Mouse (Mus musculus): Measurements from ENCODE around the gene Phgr1. TPM values are rescaled to one million over a fixed set of nuclear protein-coding genes. Genes with fewer than 3 reads are reported as not detected.

Phgr1 gene
- polyA plus RNA-seq, 1 experiment, result 4.9 TPM

DNA sequence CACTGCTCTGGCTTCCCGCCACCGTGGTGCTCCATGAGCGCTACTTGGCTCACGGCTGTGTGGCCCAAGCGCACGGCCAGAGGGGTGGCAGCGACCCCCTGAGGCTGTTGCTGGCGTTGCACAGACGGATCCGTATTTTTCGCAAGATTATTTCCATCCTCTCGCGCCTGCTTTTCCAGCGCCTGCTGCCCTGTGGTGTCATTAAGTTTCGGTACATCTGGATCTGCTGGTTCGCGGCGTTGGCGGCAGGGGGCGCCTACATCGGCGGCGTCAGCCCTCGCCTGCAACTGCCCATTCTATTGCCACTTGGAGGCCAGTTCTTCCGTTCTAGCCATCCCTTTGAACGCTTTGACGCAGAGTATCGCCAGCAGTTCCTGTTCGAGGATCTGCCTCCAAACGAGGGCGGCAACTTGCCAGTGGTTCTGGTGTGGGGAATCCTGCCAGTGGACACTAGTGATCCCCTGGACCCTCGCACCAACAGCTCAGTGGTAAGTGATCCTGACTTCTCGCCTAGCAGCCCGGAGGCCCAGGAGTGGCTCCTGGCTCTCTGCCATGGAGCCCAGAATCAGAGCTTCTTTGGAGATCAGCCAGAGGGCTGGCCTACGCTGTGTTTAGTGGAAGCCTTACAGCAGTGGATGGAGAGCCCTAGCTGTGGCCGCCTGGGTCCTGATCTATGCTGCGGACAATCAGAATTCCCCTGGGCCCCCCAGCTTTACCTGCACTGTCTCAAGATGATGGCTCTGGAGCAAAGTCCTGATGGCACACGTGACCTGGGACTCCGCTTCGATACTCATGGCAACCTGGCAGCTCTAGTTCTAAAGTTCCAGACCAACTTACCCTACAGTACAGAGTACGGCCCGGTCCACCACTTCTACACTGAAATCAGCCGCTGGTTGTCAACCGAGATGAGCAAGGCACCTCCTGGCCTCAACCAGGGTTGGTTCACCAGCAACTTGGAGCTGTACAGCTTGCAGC is 18.3 kb downstream of the Phgr1 start:
- Histone ChIP-seq H3K4me1 (replicated peaks; ENCODE audit: control insufficient read depth, insufficient read depth, low read length) (no peaks in the 10 kb centered on the region), H3K4me3 (ENCODE audit: control insufficient read depth, insufficient read depth, low read length) (no peak overlapping the region), H3K36me3 (ENCODE audit: control insufficient read depth, insufficient read depth, low read length) (no peaks in the 10 kb centered on the region), H3K27me3 (ENCODE audit: control insufficient read depth, insufficient read depth, low read length) (no peaks in the 10 kb centered on the region), H3K27ac (ENCODE audit: control insufficient read depth, insufficient read depth, low read length) (no peak overlapping the region)
- 50% methylated on average over 44 of the region's 44 CpGs for WGBS
- DNase-seq, result peak; percentile 32
- TF ChIP-seq CTCF (IDR thresholded peaks at IDR 0.05; ENCODE audit: borderline replicate concordance, control insufficient read depth, extremely low read depth, insufficient read depth, low read length, poor library complexity) (peak; percentile 69; the same call in 1 of the 2 replicates), POLR2A (IDR thresholded peaks at IDR 0.05; ENCODE audit: control insufficient read depth, extremely low read depth, insufficient read depth, low read length, poor library complexity) (no peak)

DNA sequence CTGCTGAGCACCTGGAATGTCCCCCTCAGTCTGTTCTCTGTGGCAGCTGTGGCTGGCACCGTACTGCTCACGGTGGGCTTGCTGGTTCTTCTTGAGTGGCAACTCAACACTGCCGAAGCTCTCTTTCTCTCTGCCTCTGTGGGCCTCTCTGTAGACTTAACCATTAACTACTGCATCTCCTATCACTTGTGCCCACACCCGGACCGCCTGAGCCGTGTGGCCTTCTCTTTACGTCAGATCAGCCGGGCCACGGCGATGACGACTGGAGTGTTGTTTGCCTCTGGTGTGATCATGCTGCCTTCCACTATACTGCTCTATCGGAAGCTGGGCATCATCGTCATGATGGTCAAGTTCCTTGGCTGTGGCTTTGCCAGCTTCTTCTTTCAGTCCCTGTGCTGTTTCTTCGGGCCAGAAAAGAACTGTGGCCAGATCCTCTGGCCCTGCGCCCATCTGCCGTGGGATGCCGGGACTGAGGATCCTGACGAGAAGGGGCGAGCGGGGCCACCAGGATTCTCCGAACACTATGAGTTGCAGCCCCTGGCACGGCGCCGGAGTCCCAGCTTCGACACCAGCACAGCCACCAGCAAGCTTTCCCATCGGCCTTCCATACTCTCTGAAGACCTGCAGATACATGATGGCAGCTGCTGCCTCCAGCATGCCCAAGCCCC is 19.2 kb downstream of the Phgr1 start:
- Histone ChIP-seq H3K27ac (ENCODE audit: control insufficient read depth, insufficient read depth, low read length) (no peak overlapping the region), H3K36me3 (ENCODE audit: control insufficient read depth, insufficient read depth, low read length) (no peaks in the 10 kb centered on the region), H3K4me1 (replicated peaks; ENCODE audit: control insufficient read depth, insufficient read depth, low read length) (no peaks in the 10 kb centered on the region), H3K4me3 (ENCODE audit: control insufficient read depth, insufficient read depth, low read length) (no peak overlapping the region), H3K27me3 (ENCODE audit: control insufficient read depth, insufficient read depth, low read length) (no peaks in the 10 kb centered on the region)
- TF ChIP-seq CTCF (IDR thresholded peaks at IDR 0.05; ENCODE audit: borderline replicate concordance, control insufficient read depth, extremely low read depth, insufficient read depth, low read length, poor library complexity), result no peak
- TF ChIP-seq POLR2A (IDR thresholded peaks at IDR 0.05; ENCODE audit: control insufficient read depth, extremely low read depth, insufficient read depth, low read length, poor library complexity), result no peak
- WGBS, result 96% methylated on average over 26 of the region's 26 CpGs
- DNase-seq, result no peak

DNA sequence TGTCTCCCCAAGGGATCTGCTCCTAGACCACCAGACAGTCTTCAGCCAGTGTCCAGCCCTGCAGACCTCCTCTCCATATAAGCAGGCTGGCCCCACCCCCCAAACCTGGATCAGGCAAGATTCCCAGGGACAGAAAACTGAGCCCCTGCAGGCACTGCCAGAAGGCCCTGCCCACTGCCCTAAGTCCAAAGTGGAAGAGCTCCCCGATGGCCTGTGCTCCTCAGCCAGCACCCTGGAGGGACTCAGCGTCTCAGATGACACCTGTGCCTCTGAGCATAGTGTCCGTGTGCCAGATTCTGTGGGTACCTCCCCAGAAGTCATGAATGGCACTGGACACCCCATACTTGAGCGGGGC is 19.7 kb downstream of the Phgr1 start:
- Histone ChIP-seq H3K27me3 (ENCODE audit: control insufficient read depth, insufficient read depth, low read length) (no peaks in the 10 kb centered on the region), H3K36me3 (ENCODE audit: control insufficient read depth, insufficient read depth, low read length) (no peaks in the 10 kb centered on the region), H3K27ac (ENCODE audit: control insufficient read depth, insufficient read depth, low read length) (no peak overlapping the region), H3K4me1 (replicated peaks; ENCODE audit: control insufficient read depth, insufficient read depth, low read length) (no peaks in the 10 kb centered on the region), H3K4me3 (ENCODE audit: control insufficient read depth, insufficient read depth, low read length) (no peak overlapping the region)
- DNase-seq, result no peak
- 91% methylated on average over 4 of the region's 4 CpGs for WGBS
- TF ChIP-seq POLR2A (IDR thresholded peaks at IDR 0.05; ENCODE audit: control insufficient read depth, extremely low read depth, insufficient read depth, low read length, poor library complexity) (no peak), CTCF (IDR thresholded peaks at IDR 0.05; ENCODE audit: borderline replicate concordance, control insufficient read depth, extremely low read depth, insufficient read depth, low read length, poor library complexity) (no peak)

GRCm38 (mm10) chr2:118793636-118794035 is 21.1 kb downstream of the Phgr1 start:
- Histone ChIP-seq H3K27me3 (ENCODE audit: control insufficient read depth, insufficient read depth, low read length) (no peaks in the 10 kb centered on the region), H3K4me1 (replicated peaks; ENCODE audit: control insufficient read depth, insufficient read depth, low read length) (no peaks in the 10 kb centered on the region), H3K36me3 (ENCODE audit: control insufficient read depth, insufficient read depth, low read length) (no peaks in the 10 kb centered on the region), H3K4me3 (ENCODE audit: control insufficient read depth, insufficient read depth, low read length) (no peak overlapping the region), H3K27ac (ENCODE audit: control insufficient read depth, insufficient read depth, low read length) (no peak overlapping the region)
- 42% methylated on average over 4 of the region's 4 CpGs for WGBS
- no peak for DNase-seq
- TF ChIP-seq CTCF (IDR thresholded peaks at IDR 0.05; ENCODE audit: borderline replicate concordance, control insufficient read depth, extremely low read depth, insufficient read depth, low read length, poor library complexity) (no peak), POLR2A (IDR thresholded peaks at IDR 0.05; ENCODE audit: control insufficient read depth, extremely low read depth, insufficient read depth, low read length, poor library complexity) (no peak)

GRCm38 (mm10) chr2:118802542-118803118 is 30.1 kb downstream of the Phgr1 start:
- 88% methylated on average over 4 of the region's 4 CpGs for WGBS
- TF ChIP-seq POLR2A (IDR thresholded peaks at IDR 0.05; ENCODE audit: control insufficient read depth, extremely low read depth, insufficient read depth, low read length, poor library complexity) (no peak), CTCF (IDR thresholded peaks at IDR 0.05; ENCODE audit: borderline replicate concordance, control insufficient read depth, extremely low read depth, insufficient read depth, low read length, poor library complexity) (no peak)
- no peaks in the 10 kb centered on the region for H3K4me1 ChIP-seq (replicated peaks; ENCODE audit: control insufficient read depth, insufficient read depth, low read length)
- no peaks in the 10 kb centered on the region for H3K36me3 ChIP-seq (ENCODE audit: control insufficient read depth, insufficient read depth, low read length)
- H3K27ac ChIP-seq (ENCODE audit: control insufficient read depth, insufficient read depth, low read length), result no peak overlapping the region
- no peak for DNase-seq
- H3K4me3 ChIP-seq (ENCODE audit: control insufficient read depth, insufficient read depth, low read length), result no peak overlapping the region
- H3K27me3 ChIP-seq (ENCODE audit: control insufficient read depth, insufficient read depth, low read length), result no peaks in the 10 kb centered on the region

DNA sequence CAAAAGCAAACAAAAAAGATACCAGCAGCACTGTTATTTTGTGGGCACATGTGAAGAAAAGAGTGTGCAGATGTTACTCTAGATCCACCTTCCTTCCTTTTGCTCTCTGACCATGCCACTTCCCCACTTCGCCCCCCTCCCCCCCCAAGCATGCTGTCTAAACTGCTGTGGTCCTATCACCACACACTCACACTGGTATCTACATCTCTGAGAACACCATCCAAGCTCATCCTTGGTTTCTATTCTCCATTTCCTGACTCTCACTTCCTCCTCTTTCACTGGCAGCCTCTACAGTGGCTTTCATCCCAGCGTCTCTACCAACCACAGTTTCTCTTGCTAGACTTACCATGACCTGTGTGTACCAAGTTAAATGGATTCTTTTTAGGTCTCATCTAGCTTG is 31.9 kb downstream of the Phgr1 start:
- no peak overlapping the region for H3K27ac ChIP-seq (ENCODE audit: control insufficient read depth, insufficient read depth, low read length)
- no peak overlapping the region for H3K4me3 ChIP-seq (ENCODE audit: control insufficient read depth, insufficient read depth, low read length)
- DNase-seq, result no peak
- H3K4me1 ChIP-seq (replicated peaks; ENCODE audit: control insufficient read depth, insufficient read depth, low read length), result no peaks in the 10 kb centered on the region
- no peak for TF ChIP-seq POLR2A (IDR thresholded peaks at IDR 0.05; ENCODE audit: control insufficient read depth, extremely low read depth, insufficient read depth, low read length, poor library complexity)
- no peak for TF ChIP-seq CTCF (IDR thresholded peaks at IDR 0.05; ENCODE audit: borderline replicate concordance, control insufficient read depth, extremely low read depth, insufficient read depth, low read length, poor library complexity)
- 11% methylated on average over 2 of the region's 2 CpGs for WGBS
- H3K36me3 ChIP-seq (ENCODE audit: control insufficient read depth, insufficient read depth, low read length), result no peaks in the 10 kb centered on the region
- H3K27me3 ChIP-seq (ENCODE audit: control insufficient read depth, insufficient read depth, low read length), result no peaks in the 10 kb centered on the region
